Mouse (Mus musculus) ovary, adult 18-20 months (tissue): Measurements from ENCODE around the gene Sugct.
"Not testable (repeated sequence)": the region's sequence is repeated elsewhere in the genome, so short reads cannot be mapped to it uniquely, and the experiment has no call there.

ENCODE experiments used
- DNase-seq: peaks from one replicate; pipeline ENCODE4 v3.0.0; 2022; ENCODE audit warnings: low spot score, mixed read lengths

The Sugct gene

DNA sequence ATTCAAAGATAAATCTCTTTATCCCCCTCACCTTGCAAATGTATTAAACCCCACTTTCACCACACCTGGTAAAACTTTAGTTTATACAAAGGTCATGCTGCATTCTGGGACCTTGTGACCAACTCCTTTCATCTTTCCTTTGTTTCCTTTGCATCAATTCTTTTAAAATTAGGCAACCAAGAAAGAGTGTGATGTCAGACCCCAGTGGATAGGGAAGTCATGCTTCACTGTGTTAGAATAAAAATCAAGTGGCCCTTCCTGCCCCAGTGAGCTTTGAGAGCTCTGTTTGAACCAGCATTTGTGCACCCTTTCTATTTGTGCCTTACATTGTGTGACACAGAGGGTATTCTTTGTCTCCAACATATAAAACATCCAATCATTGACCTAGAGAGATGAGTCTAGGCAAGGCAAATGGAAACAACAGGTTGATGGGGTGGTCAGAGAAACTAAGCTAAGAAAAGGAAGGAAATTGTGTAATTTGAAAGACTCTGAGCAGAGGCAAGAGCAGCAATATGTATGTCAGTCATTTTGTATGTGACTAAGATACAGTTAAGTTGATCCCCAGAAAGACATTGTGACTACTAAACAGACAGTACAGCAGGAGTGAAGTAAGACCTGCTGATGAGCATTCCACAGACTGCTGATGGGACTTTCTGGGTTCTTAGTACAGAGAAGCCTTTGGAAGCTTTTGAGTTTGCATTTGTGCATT lies 797.1 kb downstream of the Sugct start:
- no peak for DNase-seq

DNA sequence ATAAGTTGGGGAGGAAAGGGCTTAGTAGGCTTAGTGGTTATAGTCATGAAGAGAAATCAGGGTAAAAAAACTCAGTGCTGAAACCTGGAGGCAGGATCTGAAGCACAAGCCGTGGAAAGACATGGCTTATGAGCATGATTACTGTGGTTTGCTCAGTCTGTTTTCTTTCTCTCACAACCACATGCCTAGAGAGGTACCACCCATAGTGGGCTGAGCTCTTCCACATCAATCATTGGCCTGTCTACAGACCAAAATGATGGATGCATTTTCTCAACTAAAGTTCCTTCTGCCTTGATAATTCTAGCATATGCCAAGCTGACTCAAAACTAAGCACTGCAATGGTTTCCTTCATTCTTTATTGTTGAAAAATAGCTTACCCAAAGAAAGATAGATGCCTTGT lies 817.3 kb downstream of the Sugct start:
- no peak for DNase-seq

DNA sequence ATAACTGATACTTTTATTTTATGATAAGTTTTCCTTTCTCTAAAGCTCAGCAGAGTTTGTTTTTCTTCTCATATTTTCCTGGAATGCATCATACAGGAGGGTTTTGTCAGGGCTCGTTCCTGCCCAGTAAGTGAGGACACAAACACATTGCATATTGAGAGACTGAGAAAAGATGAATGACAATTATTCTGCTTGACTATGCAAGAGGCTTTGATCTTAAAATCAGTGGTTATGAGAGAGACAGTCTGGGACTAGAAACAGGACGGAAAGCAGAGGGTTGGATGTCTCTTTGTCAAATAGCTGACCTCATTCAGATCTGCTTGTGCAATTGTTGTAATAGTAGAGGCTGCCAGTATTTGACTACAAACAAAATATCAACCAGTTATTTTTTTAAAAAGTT lies 835.4 kb downstream of the Sugct start:
- DNase-seq, result no peak

DNA sequence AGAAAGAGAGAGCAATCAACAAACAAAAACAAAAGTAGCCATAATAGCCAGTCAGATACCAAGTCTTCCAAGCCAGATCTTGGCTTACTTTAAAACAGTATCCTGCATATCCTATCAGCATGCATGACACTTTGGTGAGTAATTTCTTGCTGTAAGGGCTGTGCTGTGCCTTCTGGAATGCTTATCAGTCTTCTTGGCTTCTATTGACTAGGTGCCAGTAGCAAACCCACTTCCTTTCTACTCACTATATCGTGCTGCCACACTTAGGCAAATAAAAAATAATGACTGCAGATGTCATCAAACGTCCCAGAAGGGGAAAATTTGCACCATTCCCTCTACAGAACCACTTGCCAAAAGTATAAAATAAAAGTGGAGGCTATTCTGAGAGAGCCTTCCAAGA lies 848.1 kb downstream of the Sugct start:
- DNase-seq, result no peak

DNA sequence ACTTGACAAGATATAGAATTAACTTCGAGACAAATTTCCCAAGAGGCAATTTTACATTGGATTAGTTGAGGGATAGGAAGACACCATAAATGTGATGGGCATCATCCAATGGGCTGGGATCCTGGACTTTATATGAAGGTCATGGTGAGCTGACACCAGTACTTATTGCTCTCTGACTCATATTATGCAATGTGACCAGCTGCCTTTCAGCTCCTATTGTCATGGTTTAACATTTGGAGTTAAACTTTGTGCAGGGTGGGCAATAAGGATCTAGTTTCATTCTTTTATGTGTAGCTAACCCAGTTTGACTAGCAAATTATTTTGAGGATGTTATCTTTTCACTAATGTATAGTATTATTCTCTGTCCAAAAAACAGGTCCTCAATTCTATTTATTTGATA lies 854.4 kb downstream of the Sugct start:
- no peak for DNase-seq

DNA sequence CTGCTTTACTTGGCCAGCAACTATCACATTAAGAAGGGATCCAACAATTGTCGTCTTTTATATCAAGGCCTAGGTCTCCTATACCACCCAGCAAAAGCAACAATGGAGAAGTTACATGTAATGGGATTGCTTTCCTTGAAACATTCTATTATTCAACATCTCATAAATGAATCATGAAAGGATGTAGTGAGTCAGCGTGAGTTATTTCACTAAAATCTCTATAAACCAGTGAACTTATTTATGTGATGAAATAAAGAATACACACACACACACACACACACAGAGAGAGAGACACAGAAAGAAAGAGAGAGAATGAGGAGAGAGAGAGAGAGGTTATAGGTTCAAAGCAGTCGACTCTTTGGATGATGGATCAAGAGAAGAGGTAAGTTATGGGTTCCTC lies 856.9 kb downstream of the Sugct start:
- no peak for DNase-seq

DNA sequence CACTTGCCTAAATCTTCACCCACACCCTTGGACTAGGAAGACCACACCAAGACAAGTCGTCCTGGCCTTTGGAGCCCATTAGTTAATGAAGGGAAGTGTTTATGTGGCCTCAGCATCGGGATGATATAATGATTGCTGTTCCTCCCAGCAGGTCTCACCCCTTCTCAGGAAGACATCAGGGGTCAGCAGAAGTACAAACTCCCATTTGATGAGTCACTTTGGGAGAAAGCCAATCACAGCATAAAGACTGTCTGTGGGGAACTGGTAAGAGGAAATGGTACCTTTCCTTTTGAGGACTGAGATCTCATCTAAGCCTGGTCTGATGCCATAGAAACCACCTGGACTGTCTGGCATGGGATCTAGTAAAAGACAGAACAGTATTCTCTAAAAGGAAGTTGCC lies 860.2 kb downstream of the Sugct start:
- DNase-seq, result no peak

DNA sequence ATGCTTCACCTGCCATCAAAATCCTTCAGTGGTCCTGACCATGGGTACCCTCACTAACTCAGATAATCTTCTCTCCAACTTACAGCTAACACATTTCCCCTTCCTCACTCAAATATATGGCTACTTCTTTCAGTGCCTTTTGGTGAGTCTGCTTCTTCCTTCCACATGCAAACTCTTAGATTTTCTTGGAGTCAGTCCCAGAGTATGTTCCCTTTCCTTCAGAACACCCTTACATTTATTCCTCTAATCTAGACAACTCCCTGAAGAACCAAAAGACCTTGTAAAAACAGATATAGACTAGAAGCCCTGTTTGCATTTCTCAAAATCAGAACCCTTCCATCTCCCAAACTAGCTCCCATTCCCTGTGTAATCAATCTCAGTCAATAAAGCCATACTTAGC lies 862.3 kb downstream of the Sugct start:
- DNase-seq, result no peak

DNA sequence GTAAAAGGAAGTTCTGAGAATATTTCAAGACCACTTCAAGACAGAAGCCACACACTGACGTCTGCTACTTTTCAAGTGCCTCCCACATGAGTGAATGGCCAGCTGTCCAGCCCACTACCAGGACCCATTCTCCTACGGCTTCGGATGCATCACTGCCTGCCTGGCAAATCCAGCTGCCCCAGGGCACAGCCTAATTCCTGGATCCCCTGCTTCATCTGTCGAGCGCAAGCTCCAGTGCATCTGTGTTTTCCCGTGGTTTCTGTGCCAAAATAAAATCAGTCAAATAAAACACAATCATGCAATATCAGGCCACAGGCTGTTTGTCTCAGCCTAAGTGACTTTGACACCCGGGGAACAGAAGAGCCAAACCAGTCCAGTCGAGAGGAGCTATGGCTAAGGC lies 863.5 kb downstream of the Sugct start:
- DNase-seq, result no peak

DNA sequence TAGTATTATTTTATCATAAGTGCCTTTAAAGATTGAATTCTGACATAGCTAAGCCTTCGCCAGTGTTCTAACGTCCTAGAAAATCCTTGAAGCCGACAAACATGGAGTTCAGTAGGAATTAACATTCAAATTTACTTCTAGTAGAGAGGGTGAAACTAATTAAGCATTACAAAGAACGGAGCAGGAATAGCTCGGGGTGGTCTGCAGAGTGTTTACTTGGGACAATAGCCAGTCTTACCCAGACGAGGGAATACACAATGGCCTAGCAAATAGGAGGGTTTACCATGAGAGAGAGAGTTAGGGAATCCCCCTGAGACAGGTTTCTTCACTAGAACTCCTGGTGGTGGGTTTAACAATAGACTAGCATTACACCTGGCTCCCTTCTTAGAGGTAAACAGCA lies 865.1 kb downstream of the Sugct start:
- not testable (repeated sequence) for DNase-seq

DNA sequence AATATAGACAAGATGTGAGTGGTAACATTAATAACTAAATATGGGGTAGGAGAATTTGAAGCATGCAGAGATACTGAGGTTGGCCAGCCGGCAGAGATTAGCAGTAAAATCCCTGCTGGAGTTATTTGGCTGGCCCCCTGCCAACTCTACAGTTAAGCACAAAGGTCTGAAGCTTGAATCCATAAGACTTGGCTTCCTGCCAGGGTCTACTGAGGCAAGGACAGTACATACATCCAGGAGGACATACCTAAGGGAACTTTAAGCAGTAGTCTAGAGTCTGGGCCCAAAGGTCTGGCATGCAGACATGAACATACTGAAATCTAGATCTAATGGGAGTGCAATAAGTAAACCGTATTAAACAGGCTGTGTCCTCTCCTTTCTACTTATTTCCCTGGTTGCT lies 865.8 kb downstream of the Sugct start:
- DNase-seq, result no peak

DNA sequence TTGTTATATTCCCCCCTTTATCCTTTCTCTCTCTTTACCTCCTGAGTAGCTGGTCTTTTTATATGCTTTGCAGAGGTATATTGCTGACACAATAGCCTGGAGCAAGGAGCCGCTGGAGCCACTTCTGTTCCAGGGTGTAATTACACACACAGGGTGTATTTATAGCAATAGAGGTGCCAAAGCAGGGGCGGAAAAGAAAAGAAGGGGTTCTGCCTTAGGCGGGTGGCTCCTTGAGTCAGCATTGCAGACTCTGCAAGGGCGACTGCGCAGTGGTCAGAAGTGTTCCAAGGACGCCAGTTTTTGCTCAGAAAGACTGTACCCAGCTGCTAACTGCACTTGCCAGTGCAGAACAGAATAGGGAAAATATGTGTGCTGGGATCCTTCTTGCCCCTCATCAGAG lies 869.7 kb downstream of the Sugct start:
- no peak for DNase-seq

DNA sequence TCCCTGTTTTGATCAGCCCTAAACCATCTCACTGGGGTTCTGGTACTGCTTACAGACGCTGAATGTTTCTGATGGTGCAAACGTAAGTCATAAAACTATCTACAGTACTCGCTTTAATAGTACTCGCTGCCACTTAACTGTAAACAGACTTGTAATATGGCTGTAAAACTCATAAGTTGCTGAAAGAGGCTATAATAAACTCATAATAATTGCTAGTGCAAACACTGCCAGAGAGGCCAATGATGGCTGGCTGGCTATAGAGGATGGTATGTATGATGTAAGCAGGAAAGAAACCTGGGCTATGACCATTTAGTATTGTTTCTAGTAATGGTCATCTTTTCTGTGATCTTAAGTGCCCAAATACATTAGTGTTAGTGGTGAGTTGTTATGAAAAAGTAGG lies 873.6 kb downstream of the Sugct start:
- DNase-seq, result no peak

DNA sequence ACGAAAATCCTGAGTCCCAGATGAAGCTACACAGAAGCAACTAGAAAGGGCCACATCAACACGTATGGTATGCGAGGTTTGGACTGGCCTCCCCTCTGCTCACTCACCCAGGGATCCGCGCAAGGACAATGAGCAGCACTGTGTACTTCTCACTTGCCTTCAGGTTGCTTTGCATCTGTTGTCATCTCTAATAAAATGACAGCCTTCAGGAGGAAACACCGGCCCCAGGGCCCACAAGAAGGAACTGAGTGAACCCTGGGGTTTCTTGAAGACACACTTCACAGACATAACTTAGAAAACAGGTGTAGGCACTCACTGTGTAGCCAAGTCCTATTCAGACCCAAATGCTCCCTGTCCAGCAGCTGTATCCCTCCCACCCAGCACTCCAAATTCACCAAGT lies 877.9 kb downstream of the Sugct start:
- no peak for DNase-seq

DNA sequence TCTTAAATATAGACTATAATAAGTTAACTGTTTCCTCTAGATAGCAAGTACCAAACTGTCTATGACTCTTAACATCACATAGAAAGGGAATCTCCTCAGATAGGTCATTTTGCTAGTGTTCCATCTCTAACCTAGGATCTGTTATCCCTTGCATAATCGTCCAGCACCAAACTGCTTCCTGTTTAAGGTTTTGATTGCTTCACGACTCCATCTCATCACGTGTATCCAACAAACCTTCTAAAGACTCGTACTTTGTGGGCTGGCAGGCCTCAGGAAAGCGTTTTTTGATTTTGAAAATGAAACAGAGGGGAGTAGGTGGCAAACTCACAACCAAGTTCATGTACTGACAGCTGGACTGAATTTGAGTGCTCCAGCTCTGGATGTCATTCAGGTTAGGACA lies 878.6 kb downstream of the Sugct start:
- DNase-seq, result no peak

DNA sequence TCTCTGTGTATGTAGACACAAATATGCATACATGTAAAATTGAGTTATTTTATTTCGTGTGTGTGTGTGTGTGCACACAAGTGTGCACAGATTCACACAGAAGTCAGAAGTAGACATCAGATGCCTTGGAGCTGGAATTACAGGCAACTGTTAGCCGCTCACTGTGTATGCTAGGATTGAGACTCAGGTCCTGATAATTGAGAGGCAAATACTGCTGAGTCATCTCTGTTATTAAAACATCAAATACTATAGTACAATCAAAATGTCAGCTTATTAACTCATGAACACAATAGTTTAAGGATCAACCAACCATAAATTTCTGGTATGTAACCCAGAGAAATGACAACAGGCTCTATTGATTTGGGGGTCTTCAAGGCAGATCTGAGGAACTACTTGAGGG lies 883.1 kb downstream of the Sugct start:
- no peak for DNase-seq
